Mouse (Mus musculus): ENCODE results near the gene Enox2. TPM values are rescaled to one million over a fixed set of nuclear protein-coding genes. Genes with fewer than 3 reads are reported as not detected.

Gene Enox2
- total and polyA plus RNA-seq, 2 experiments from 2014 or later, result 3.9 to 19.2 TPM

- no peak for TF ChIP-seq CTCF (IDR thresholded peaks at IDR 0.05; ENCODE audit: low read depth)
- TF ChIP-seq EP300 (IDR thresholded peaks at IDR 0.05; ENCODE audit: low read depth), result no peak
- Histone ChIP-seq H3K4me2 (ENCODE audit: low read depth, low read length) (no peak overlapping the region), H3K9ac (replicated peaks; ENCODE audit: low read depth, low read length) (no peak overlapping the region), H3K27me3 (ENCODE audit: control insufficient read depth, insufficient read depth, low read length) (no peaks in the 10 kb centered on the region), H3K36me3 (replicated peaks; ENCODE audit: control insufficient read depth, insufficient read depth, low read length) (no peaks in the 10 kb centered on the region), H3K4me1 (ENCODE audit: control insufficient read depth, insufficient read depth) (no peaks in the 10 kb centered on the region), H3K27ac (ENCODE audit: low read depth) (no peak overlapping the region), H3K4me3 (ENCODE audit: low read depth, low read length) (no peak overlapping the region), H3K9me3 (replicated peaks; ENCODE audit: control insufficient read depth, low read length) (no peaks in the 10 kb centered on the region; the same call in 1 of the 2 replicates)
- no peak for ATAC-seq (ENCODE audit: insufficient read depth, low read depth)
- no peak for DNase-seq (ENCODE audit: low spot score)
- WGBS, result 68% methylated on average over 6 of the region's 6 CpGs
These were observed 213.0 kb downstream of the Enox2 start for GRCm38 (mm10) chrX:49075055-49075454.

- ATAC-seq (ENCODE audit: insufficient read depth, low read depth) (no peak), DNase-seq (ENCODE audit: low spot score) (no peak)
- Histone ChIP-seq H3K36me3 (replicated peaks; ENCODE audit: control insufficient read depth, insufficient read depth, low read length) (no peaks in the 10 kb centered on the region), H3K9ac (replicated peaks; ENCODE audit: low read depth, low read length) (no peak overlapping the region), H3K9me3 (replicated peaks; ENCODE audit: control insufficient read depth, low read length) (no peaks in the 10 kb centered on the region), H3K4me2 (ENCODE audit: low read depth, low read length) (no peak overlapping the region), H3K27me3 (ENCODE audit: control insufficient read depth, insufficient read depth, low read length) (no peaks in the 10 kb centered on the region), H3K4me3 (ENCODE audit: low read depth, low read length) (no peak overlapping the region), H3K27ac (ENCODE audit: low read depth) (no peak overlapping the region), H3K4me1 (ENCODE audit: control insufficient read depth, insufficient read depth) (no peaks in the 10 kb centered on the region)
- TF ChIP-seq EP300 (IDR thresholded peaks at IDR 0.05; ENCODE audit: low read depth) (no peak), CTCF (IDR thresholded peaks at IDR 0.05; ENCODE audit: low read depth) (no peak)
- 51% methylated on average over 3 of the region's 3 CpGs for WGBS
These were observed 214.5 kb downstream of the Enox2 start for GRCm38 (mm10) chrX:49073563-49073962.

- Histone ChIP-seq H3K4me2 (ENCODE audit: low read depth, low read length) (no peak overlapping the region), H3K4me3 (ENCODE audit: low read depth, low read length) (no peak overlapping the region), H3K27me3 (ENCODE audit: control insufficient read depth, insufficient read depth, low read length) (no peaks in the 10 kb centered on the region), H3K9me3 (replicated peaks; ENCODE audit: control insufficient read depth, low read length) (no peaks in the 10 kb centered on the region), H3K4me1 (ENCODE audit: control insufficient read depth, insufficient read depth) (no peaks in the 10 kb centered on the region), H3K9ac (replicated peaks; ENCODE audit: low read depth, low read length) (no peak overlapping the region), H3K36me3 (replicated peaks; ENCODE audit: control insufficient read depth, insufficient read depth, low read length) (no peaks in the 10 kb centered on the region), H3K27ac (ENCODE audit: low read depth) (no peak overlapping the region)
- ATAC-seq (ENCODE audit: insufficient read depth, low read depth), result no peak
- TF ChIP-seq EP300 (IDR thresholded peaks at IDR 0.05; ENCODE audit: low read depth) (no peak), CTCF (IDR thresholded peaks at IDR 0.05; ENCODE audit: low read depth) (no peak)
- no peak for DNase-seq (ENCODE audit: low spot score)
These were observed 242.9 kb downstream of the Enox2 start for GRCm38 (mm10) chrX:49045118-49045517.

GRCm38 (mm10) chrX:49009746-49010145 is 278.3 kb downstream of the Enox2 start:
- H3K4me2 ChIP-seq (ENCODE audit: low read depth, low read length), result no peak overlapping the region
- no peak overlapping the region for H3K27ac ChIP-seq (ENCODE audit: low read depth)
- no peak overlapping the region for H3K9ac ChIP-seq (replicated peaks; ENCODE audit: low read depth, low read length)
- DNase-seq (ENCODE audit: low spot score) (no peak), ATAC-seq (ENCODE audit: insufficient read depth, low read depth) (no peak)
- H3K4me1 ChIP-seq (ENCODE audit: control insufficient read depth, insufficient read depth), result no peaks in the 10 kb centered on the region
- TF ChIP-seq EP300 (IDR thresholded peaks at IDR 0.05; ENCODE audit: low read depth), result no peak
- no peak for TF ChIP-seq CTCF (IDR thresholded peaks at IDR 0.05; ENCODE audit: low read depth)
- no peaks in the 10 kb centered on the region for H3K27me3 ChIP-seq (ENCODE audit: control insufficient read depth, insufficient read depth, low read length)
- WGBS, result 43% methylated on average over 5 of the region's 5 CpGs
- no peaks in the 10 kb centered on the region for H3K9me3 ChIP-seq (replicated peaks; ENCODE audit: control insufficient read depth, low read length)
- no peaks in the 10 kb centered on the region for H3K36me3 ChIP-seq (replicated peaks; ENCODE audit: control insufficient read depth, insufficient read depth, low read length)
- no peak overlapping the region for H3K4me3 ChIP-seq (ENCODE audit: low read depth, low read length)

- DNase-seq (ENCODE audit: low spot score) (no peak), ATAC-seq (ENCODE audit: insufficient read depth, low read depth) (no peak)
- H3K27ac ChIP-seq (ENCODE audit: low read depth), result no peak overlapping the region
- TF ChIP-seq EP300 (IDR thresholded peaks at IDR 0.05; ENCODE audit: low read depth), result no peak
- TF ChIP-seq CTCF (IDR thresholded peaks at IDR 0.05; ENCODE audit: low read depth), result no peak
- H3K9me3 ChIP-seq (replicated peaks; ENCODE audit: control insufficient read depth, low read length), result no peaks in the 10 kb centered on the region
- no peak overlapping the region for H3K4me3 ChIP-seq (ENCODE audit: low read depth, low read length)
- no peaks in the 10 kb centered on the region for H3K36me3 ChIP-seq (replicated peaks; ENCODE audit: control insufficient read depth, insufficient read depth, low read length)
- H3K9ac ChIP-seq (replicated peaks; ENCODE audit: low read depth, low read length), result no peak overlapping the region
- 95% methylated on average over 1 of the region's 1 CpGs for WGBS
- H3K4me1 ChIP-seq (ENCODE audit: control insufficient read depth, insufficient read depth), result no peaks in the 10 kb centered on the region
- no peak overlapping the region for H3K4me2 ChIP-seq (ENCODE audit: low read depth, low read length)
- H3K27me3 ChIP-seq (ENCODE audit: control insufficient read depth, insufficient read depth, low read length), result no peaks in the 10 kb centered on the region
These were observed 282.4 kb downstream of the Enox2 start for GRCm38 (mm10) chrX:49005655-49006054.

GRCm38 (mm10) chrX:49002892-49003291 is 285.2 kb downstream of the Enox2 start:
- Histone ChIP-seq H3K4me1 (ENCODE audit: control insufficient read depth, insufficient read depth) (no peaks in the 10 kb centered on the region), H3K27ac (ENCODE audit: low read depth) (no peak overlapping the region), H3K9ac (replicated peaks; ENCODE audit: low read depth, low read length) (no peak overlapping the region), H3K9me3 (replicated peaks; ENCODE audit: control insufficient read depth, low read length) (no peaks in the 10 kb centered on the region), H3K27me3 (ENCODE audit: control insufficient read depth, insufficient read depth, low read length) (no peaks in the 10 kb centered on the region), H3K4me2 (ENCODE audit: low read depth, low read length) (no peak overlapping the region), H3K36me3 (replicated peaks; ENCODE audit: control insufficient read depth, insufficient read depth, low read length) (no peaks in the 10 kb centered on the region), H3K4me3 (ENCODE audit: low read depth, low read length) (no peak overlapping the region)
- TF ChIP-seq CTCF (IDR thresholded peaks at IDR 0.05; ENCODE audit: low read depth) (no peak), EP300 (IDR thresholded peaks at IDR 0.05; ENCODE audit: low read depth) (no peak)
- no peak for ATAC-seq (ENCODE audit: insufficient read depth, low read depth)
- 42% methylated on average over 1 of the region's 1 CpGs for WGBS
- DNase-seq (ENCODE audit: low spot score), result no peak
